Comparison of ENCODE assay signal across 8 mouse cellular contexts in the genomic region with DNA sequence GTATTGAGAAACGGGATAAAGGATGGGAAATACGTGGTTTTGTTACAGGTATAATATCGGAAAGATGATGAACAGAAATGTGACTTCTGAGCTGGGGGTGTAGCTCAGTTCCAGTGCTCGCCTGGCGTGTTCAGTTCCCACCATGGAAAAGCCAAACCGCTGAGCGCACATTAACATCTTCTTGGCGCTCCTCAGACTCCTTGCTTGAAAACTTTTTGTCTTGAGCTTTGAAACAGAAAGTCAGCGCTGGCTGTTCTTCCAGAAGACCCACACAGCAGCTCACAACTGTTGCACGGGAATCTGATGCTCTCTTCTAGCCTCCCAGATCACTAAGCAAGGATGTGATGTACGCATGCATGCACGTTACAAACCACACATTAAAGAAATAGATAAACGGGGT. TPM values are rescaled to one million over a fixed set of nuclear protein-coding genes. Genes with fewer than 3 reads are reported as not detected.
DNase-seq lines count a peak whose midpoint lies in the region; ATAC-seq lines count a peak whose summit lies in the region.

No protein-coding gene starts in this region.

- 26% methylated on average over 13 of the region's 13 CpGs for WGBS in hindbrain, embryonic 11.5 days
- 22% methylated on average over 13 of the region's 13 CpGs for WGBS in midbrain, embryonic 14.5 days

- H3K4me2 ChIP-seq in hindbrain, embryonic 11.5 days (replicated peaks; ENCODE audit: low read depth, low read length) = peak overlapping the region; percentile 73
- peak overlapping the region; percentile 88 for H3K4me2 ChIP-seq in midbrain, embryonic 14.5 days (ENCODE audit: low read length)

- H3K9me3 ChIP-seq in hindbrain, embryonic 11.5 days (ENCODE audit: control insufficient read depth, low read length) = no peaks in the 10 kb centered on the region
- H3K9me3 ChIP-seq in midbrain, embryonic 14.5 days (ENCODE audit: control insufficient read depth, low read length) = no peaks in the 10 kb centered on the region

- ATAC-seq in hindbrain, embryonic 11.5 days (ENCODE audit: low FRiP score) = no peak
- no peak for ATAC-seq in midbrain, embryonic 14.5 days (ENCODE audit: low FRiP score, low TSS enrichment)

- DNase-seq in heart, adult 8-10 months (ENCODE audit: low spot score) = peak; percentile 13
- no peak for DNase-seq in heart, postnatal 4 days
- peak; percentile 43 for DNase-seq in hindbrain, embryonic 11.5 days (ENCODE audit: low spot score)
- DNase-seq in midbrain, embryonic 14.5 days = peak; percentile 36
- DNase-seq in adrenal gland, postnatal 36 days = no peak
- DNase-seq in left cerebral cortex, adult 11 months (ENCODE audit: low spot score) = no peak
- no peak for DNase-seq in layer of hippocampus, adult 11-12 months (ENCODE audit: low spot score)

- no peaks in the 10 kb centered on the region for H3K4me1 ChIP-seq in brown adipose tissue, adult 24 weeks (ENCODE audit: control insufficient read depth, insufficient read depth, insufficient read length, low read length)
- peaks cover 2% of the 10 kb centered on the region; the same call in 1 of the 2 replicates for H3K4me1 ChIP-seq in hindbrain, embryonic 11.5 days (replicated peaks; ENCODE audit: control insufficient read depth, insufficient read depth, low read length)
- peaks cover 17% of the 10 kb centered on the region; the same call in 1 of the 2 replicates for H3K4me1 ChIP-seq in midbrain, embryonic 14.5 days (ENCODE audit: control insufficient read depth, insufficient read depth, low read length)

- H3K4me3 ChIP-seq in brown adipose tissue, adult 24 weeks (ENCODE audit: insufficient read depth, low read depth, low read length) = peak overlapping the region; percentile 86
- peak overlapping the region; percentile 0; the same call in 1 of the 2 replicates for H3K4me3 ChIP-seq in hindbrain, embryonic 11.5 days (ENCODE audit: low read depth, low read length)
- H3K4me3 ChIP-seq in midbrain, embryonic 14.5 days (replicated peaks; ENCODE audit: low read depth, low read length) = peak overlapping the region; percentile 82

- no peaks in the 10 kb centered on the region for H3K36me3 ChIP-seq in hindbrain, embryonic 11.5 days (ENCODE audit: control insufficient read depth, insufficient read depth, low read length)
- no peaks in the 10 kb centered on the region; the same call in 1 of the 2 replicates for H3K36me3 ChIP-seq in midbrain, embryonic 14.5 days (ENCODE audit: control insufficient read depth, insufficient read depth, low read length)

- H3K9ac ChIP-seq in hindbrain, embryonic 11.5 days (ENCODE audit: low read depth, low read length) = 0 out of 2 replicates have a peak overlapping the region, but pooled peaks have one; percentile 42
- peak overlapping the region; percentile 87 for H3K9ac ChIP-seq in midbrain, embryonic 14.5 days (replicated peaks; ENCODE audit: low read length)

- no peak overlapping the region for H3K27ac ChIP-seq in brown adipose tissue, adult 24 weeks (replicated peaks; ENCODE audit: low read depth, low read length)
- H3K27ac ChIP-seq in hindbrain, embryonic 11.5 days (ENCODE audit: low read depth, low read length) = no peak overlapping the region
- no peak overlapping the region for H3K27ac ChIP-seq in midbrain, embryonic 14.5 days (replicated peaks; ENCODE audit: low read depth, low read length)

- no peaks in the 10 kb centered on the region for H3K27me3 ChIP-seq in hindbrain, embryonic 11.5 days (ENCODE audit: control insufficient read depth, insufficient read depth, low read length)
- H3K27me3 ChIP-seq in midbrain, embryonic 14.5 days (ENCODE audit: control insufficient read depth, insufficient read depth, low read length) = no peaks in the 10 kb centered on the region

RNA-seq across cellular contexts. Expression of a gene that starts 1.2 kb away (rescaled TPM):
- 1 to 10 TPM in 2 of 4 experiments, under 1 TPM in 2; 0.90 to 2.7 (median 1.3) TPM for total RNA-seq in heart, adult 8-10 months (2022)
- 10 to 100 TPM; 31.4 to 35.3 TPM for total RNA-seq in heart, postnatal 4 days (2021)
- not detected in 2 replicates for polyA plus RNA-seq in brown adipose tissue, adult 24 weeks (2012; ENCODE audit: insufficient read depth, insufficient read length, missing spikeins)
- 166 and 184 TPM in 2 replicates for polyA plus RNA-seq in hindbrain, embryonic 11.5 days (2014; fragmentation: Nextera tagmentation; extraction: Ambion mirVana)
- polyA plus RNA-seq in midbrain, embryonic 14.5 days (2014; fragmentation: Nextera tagmentation; extraction: Ambion mirVana) = 39.8 and 57.5 TPM in 2 replicates
- 1 to 10 TPM; 6.0 to 8.2 TPM for total RNA-seq in adrenal gland, postnatal 36 days (2021)

RNA-seq across cellular contexts. Expression of a gene that starts 41.2 kb away (rescaled TPM):
- total RNA-seq in heart, adult 8-10 months (2022) = 10 to 100 TPM; 10.0 to 12.2 (median 11.4) TPM
- total RNA-seq in heart, postnatal 4 days (2021) = 100 to 1,000 TPM in 1 of 2 experiments, 10 to 100 TPM in 1; 93.9 to 109 TPM
- polyA plus RNA-seq in brown adipose tissue, adult 24 weeks (2012; ENCODE audit: insufficient read depth, insufficient read length, missing spikeins) = 6.3 and 7.3 TPM in 2 replicates
- polyA plus RNA-seq in hindbrain, embryonic 11.5 days (2014; fragmentation: Nextera tagmentation; extraction: Ambion mirVana) = 179 and 193 TPM in 2 replicates
- polyA plus RNA-seq in midbrain, embryonic 14.5 days (2014; fragmentation: Nextera tagmentation; extraction: Ambion mirVana) = 32.9 and 47.8 TPM in 2 replicates
- total RNA-seq in adrenal gland, postnatal 36 days (2021) = 10 to 100 TPM; 34.1 to 38.1 TPM

RNA-seq across cellular contexts. Expression of a gene that starts 41.4 kb away (rescaled TPM):
- 1 to 10 TPM; 3.9 to 8.2 (median 5.2) TPM for total RNA-seq in heart, adult 8-10 months (2022)
- 10 to 100 TPM in 1 of 2 experiments, 1 to 10 TPM in 1; 8.4 to 11.6 TPM for total RNA-seq in heart, postnatal 4 days (2021)
- 2.7 and 3.3 TPM in 2 replicates for polyA plus RNA-seq in brown adipose tissue, adult 24 weeks (2012; ENCODE audit: insufficient read depth, insufficient read length, missing spikeins)
- polyA plus RNA-seq in hindbrain, embryonic 11.5 days (2014; fragmentation: Nextera tagmentation; extraction: Ambion mirVana) = 16.8 and 18.3 TPM in 2 replicates
- 5.6 and 11.2 TPM in 2 replicates for polyA plus RNA-seq in midbrain, embryonic 14.5 days (2014; fragmentation: Nextera tagmentation; extraction: Ambion mirVana)
- total RNA-seq in adrenal gland, postnatal 36 days (2021) = 10 to 100 TPM; 20.3 to 30.3 TPM

Comparison
In these comparisons a context has a peak if more than half of its experiments do, and no peak if none do; other contexts are left out.
1. DNase-seq: peak in heart, adult 8-10 months (single experiment), hindbrain, embryonic 11.5 days (single experiment) and midbrain, embryonic 14.5 days (single experiment); none in heart, postnatal 4 days (single experiment), adrenal gland, postnatal 36 days (0 of 2), left cerebral cortex, adult 11 months (single experiment) and layer of hippocampus, adult 11-12 months (single experiment).
2. H3K4me3 ChIP-seq: peak in every context shown above with its lines; median percentile 86 in brown adipose tissue, adult 24 weeks; 82 in midbrain, embryonic 14.5 days; 0 in hindbrain, embryonic 11.5 days.